Mouse (Mus musculus) MEL (cell line): ENCODE measurements around the gene Cnih3. TPM values are rescaled to one million over a fixed set of nuclear protein-coding genes. Genes with fewer than 3 reads are reported as not detected.

Experiments used
- DNase-seq: peaks from one replicate; pipeline ENCODE4 v3.0.0; 2011; ENCODE audit warnings: low read depth, low spot score
- H3K27ac ChIP-seq: 2 replicates; pipeline ENCODE4 v1.5.1; 2012; ENCODE audit warnings: low read depth, mild to moderate bottlenecking, control low read depth, low read length, moderate library complexity; ENCODE audit not compliant: control insufficient read depth
- H3K27me3 ChIP-seq, 2 experiments: fragments of 150-350 bp in 1 of 2; sonication (generic) in 1 of 2; 2 replicates each; pipeline ENCODE4 v1.6.1; 2012; ENCODE audit warnings: low read length in 2 of 2, mild to moderate bottlenecking in 2 of 2, improper control_type of control experiment in 1 of 2, moderate library complexity in 1 of 2; ENCODE audit not compliant: insufficient read depth in 2 of 2, control insufficient read depth in 1 of 2
- H3K36me3 ChIP-seq, 2 experiments: 2 replicates each; pipeline ENCODE4 v1.6.1; 2012 to 2014; ENCODE audit warnings: low read length in 2 of 2, improper control_type of control experiment in 1 of 2, inconsistent platforms in 1 of 2, mild to moderate bottlenecking in 1 of 2; ENCODE audit not compliant: insufficient read depth in 2 of 2, control insufficient read depth in 1 of 2
- H3K4me1 ChIP-seq, 2 experiments: fragments of 150-350 bp in 1 of 2; sonication (generic) in 1 of 2; 2 replicates each; pipeline ENCODE4 v1.6.1; 2012; ENCODE audit warnings: low read length in 2 of 2, improper control_type of control experiment in 1 of 2, mild to moderate bottlenecking in 1 of 2; ENCODE audit not compliant: insufficient read depth in 2 of 2, control insufficient read depth in 1 of 2
- H3K4me3 ChIP-seq, 2 experiments: fragments of 150-350 bp in 1 of 2; sonication (generic) in 1 of 2; 2 replicates each; pipeline ENCODE4 v1.5.1; 2012; ENCODE audit warnings: low read depth in 2 of 2, low read length in 2 of 2, mild to moderate bottlenecking in 2 of 2, moderate library complexity in 2 of 2, control low read depth in 1 of 2, improper control_type of control experiment in 1 of 2; ENCODE audit not compliant: control insufficient read depth in 1 of 2, insufficient read depth in 1 of 2
- H3K79me2 ChIP-seq: 2 replicates; pipeline ENCODE4 v1.6.1; 2012; ENCODE audit warnings: mild to moderate bottlenecking, low read length, moderate library complexity; ENCODE audit not compliant: control insufficient read depth, poor library complexity, insufficient read depth
- H3K9ac ChIP-seq: 2 replicates; pipeline ENCODE4 v1.6.1; 2012; ENCODE audit warnings: low read depth, mild to moderate bottlenecking, control low read depth, low read length, moderate library complexity; ENCODE audit not compliant: control insufficient read depth, poor library complexity, severe bottlenecking
- H3K9me3 ChIP-seq: fragments of 150-350 bp; sonication (generic); replicated peaks from 2 replicates; pipeline ENCODE4 v1.6.1; 2012; ENCODE audit warnings: mild to moderate bottlenecking, low read length, improper control_type of control experiment, moderate library complexity; ENCODE audit not compliant: insufficient read depth
- BHLHE40 ChIP-seq: IDR thresholded peaks from 2 replicates; pipeline ENCODE4 v1.6.1; 2012; ENCODE audit warnings: low read depth, mild to moderate bottlenecking, inconsistent platforms, low read length, improper control_type of control experiment, borderline replicate concordance
- E2F4 ChIP-seq: IDR thresholded peaks from 2 replicates; pipeline ENCODE4 v1.6.1; 2011; ENCODE audit warnings: low read depth, low read length, improper control_type of control experiment, borderline replicate concordance
- ELF1 ChIP-seq: IDR thresholded peaks from 2 replicates; pipeline ENCODE4 v1.6.1; 2014; ENCODE audit warnings: low read depth, mild to moderate bottlenecking, inconsistent platforms, low read length, improper control_type of control experiment, moderate library complexity
- EP300 ChIP-seq, 2 experiments: IDR thresholded peaks; 2 replicates each; pipeline ENCODE4 v1.6.1; 2011; ENCODE audit warnings: improper control_type of control experiment in 2 of 2, low read length in 2 of 2, low read depth in 1 of 2, mild to moderate bottlenecking in 1 of 2
- ETS1 ChIP-seq: IDR thresholded peaks from 2 replicates; pipeline ENCODE4 v1.6.1; 2012; ENCODE audit warnings: low read depth, mild to moderate bottlenecking, inconsistent platforms, low read length, improper control_type of control experiment, moderate library complexity
- HCFC1 ChIP-seq: IDR thresholded peaks from 2 replicates; pipeline ENCODE4 v1.6.1; 2012; ENCODE audit warnings: low read depth, mild to moderate bottlenecking, inconsistent platforms, low read length, improper control_type of control experiment, moderate library complexity
- KAT2A ChIP-seq: conservative IDR thresholded peaks from 2 replicates; pipeline ENCODE4 v1.6.1; 2012; ENCODE audit warnings: low read depth, low read length, improper control_type of control experiment, inconsistent platforms
- MAFK ChIP-seq: IDR thresholded peaks from 2 replicates; pipeline ENCODE4 v1.6.1; 2011; ENCODE audit warnings: low read depth, mild to moderate bottlenecking, low read length, improper control_type of control experiment, borderline replicate concordance
- MAX ChIP-seq: IDR thresholded peaks from 2 replicates; pipeline ENCODE4 v1.6.1; 2011; ENCODE audit warnings: low read length, improper control_type of control experiment
- MAZ ChIP-seq: IDR thresholded peaks from 2 replicates; pipeline ENCODE4 v1.6.1; 2012; ENCODE audit warnings: low read depth, mild to moderate bottlenecking, inconsistent platforms, low read length, improper control_type of control experiment
- MEF2A ChIP-seq: IDR thresholded peaks from 2 replicates; pipeline ENCODE4 v1.6.1; 2014; ENCODE audit warnings: low read depth, mild to moderate bottlenecking, inconsistent platforms, low read length, improper control_type of control experiment; ENCODE audit not compliant: poor library complexity, insufficient replicate concordance, severe bottlenecking; ENCODE audit errors: extremely low read depth
- MXI1 ChIP-seq: IDR thresholded peaks from 2 replicates; pipeline ENCODE4 v1.6.1; 2011; ENCODE audit warnings: mild to moderate bottlenecking, low read depth, low read length, improper control_type of control experiment
- MYC ChIP-seq: IDR thresholded peaks from 2 replicates; pipeline ENCODE4 v1.6.1; 2011; ENCODE audit warnings: low read depth, mild to moderate bottlenecking, low read length, improper control_type of control experiment, moderate library complexity
- NELFE ChIP-seq: IDR thresholded peaks from 2 replicates; pipeline ENCODE4 v1.6.1; 2011; ENCODE audit warnings: low read depth, low read length, improper control_type of control experiment
- NRF1 ChIP-seq: IDR thresholded peaks from 2 replicates; pipeline ENCODE4 v1.6.1; 2014; ENCODE audit warnings: low read depth, mild to moderate bottlenecking, inconsistent platforms, low read length, improper control_type of control experiment, moderate library complexity; ENCODE audit not compliant: poor library complexity, insufficient read depth, severe bottlenecking
- POLR2A ChIP-seq, 2 experiments: IDR thresholded peaks; 2 replicates each; pipeline ENCODE4 v1.6.1; 2011 to 2012; ENCODE audit warnings: low read length in 2 of 2, mild to moderate bottlenecking in 2 of 2, control low read depth in 1 of 2, improper control_type of control experiment in 1 of 2, low read depth in 1 of 2, moderate library complexity in 1 of 2; ENCODE audit not compliant: control insufficient read depth in 1 of 2, insufficient read depth in 1 of 2, poor library complexity in 1 of 2
- POLR2AphosphoS2 ChIP-seq: IDR thresholded peaks from 2 replicates; pipeline ENCODE4 v1.6.1; 2011; ENCODE audit warnings: low read length, improper control_type of control experiment
- POLR2AphosphoS5 ChIP-seq: IDR thresholded peaks from 2 replicates; pipeline ENCODE4 v1.6.1; 2012; ENCODE audit warnings: low read depth, borderline replicate concordance, mild to moderate bottlenecking, inconsistent platforms, low read length, moderate library complexity, mixed read lengths
- SIN3A ChIP-seq: IDR thresholded peaks from 2 replicates; pipeline ENCODE4 v1.6.1; 2012; ENCODE audit warnings: low read length, improper control_type of control experiment, inconsistent platforms
- SMC3 ChIP-seq: IDR thresholded peaks from 2 replicates; pipeline ENCODE4 v1.6.1; 2011; ENCODE audit warnings: low read depth, low read length, improper control_type of control experiment
- TBP ChIP-seq: IDR thresholded peaks from 2 replicates; pipeline ENCODE4 v1.8.0; 2011; ENCODE audit warnings: low read depth, low read length, improper control_type of control experiment
- UBTF ChIP-seq: IDR thresholded peaks from 2 replicates; pipeline ENCODE4 v1.6.1; 2012; ENCODE audit warnings: low read depth, mild to moderate bottlenecking, inconsistent platforms, low read length, improper control_type of control experiment, moderate library complexity, borderline replicate concordance; ENCODE audit not compliant: insufficient read depth
- USF1 ChIP-seq: IDR thresholded peaks from 2 replicates; pipeline ENCODE4 v1.6.1; 2014; ENCODE audit warnings: low read depth, mild to moderate bottlenecking, inconsistent platforms, low read length, improper control_type of control experiment, moderate library complexity
- ZC3H11A ChIP-seq: IDR thresholded peaks from 2 replicates; pipeline ENCODE4 v1.6.1; 2012; ENCODE audit warnings: low read depth, mild to moderate bottlenecking, inconsistent platforms, low read length, improper control_type of control experiment
- polyA plus RNA-seq, 2 experiments: library from polyadenylated mRNA; stranded (reverse) in 1 of 2; unstranded in 1 of 2; fragments of >175 nt in 1 of 2; fragments of >200 nt in 1 of 2; gene quantifications; 2 replicates each; pipeline versions ENCODE4 v1.2.1 to v1.2.4; 2012; ENCODE audit warnings: low replicate concordance in 2 of 2, low read depth in 1 of 2; ENCODE audit not compliant: insufficient read length in 2 of 2, insufficient read depth in 1 of 2, missing spikeins in 1 of 2
- total RNA-seq: library from RNA; depleted of rRNA; stranded (reverse); fragments of 300-350 nt; gene quantifications from 2 replicates; pipeline ENCODE4 v1.2.3, GENCODE M21; 2012

Cnih3 gene
- total and polyA plus RNA-seq, 3 experiments = not detected

GRCm38 (mm10) chr1:181420080-181420536 is 67.7 kb downstream of the Cnih3 start:
- H3K27me3 ChIP-seq = peaks cover 0 to 10% of the 10 kb centered on the region in 2 experiments; a peak in 3 of 4 replicates
- H3K4me1 ChIP-seq = no peaks in the 10 kb centered on the region
- H3K9ac ChIP-seq = no peak overlapping the region
- no peak overlapping the region for H3K4me3 ChIP-seq
- H3K36me3 ChIP-seq = no peaks in the 10 kb centered on the region
- TF ChIP-seq SMC3 = no peak
- TF ChIP-seq SIN3A = no peak
- TF ChIP-seq NELFE = no peak
- TF ChIP-seq POLR2AphosphoS5 = no peak
- TF ChIP-seq ETS1 = no peak
- TF ChIP-seq MAX = no peak
- no peak for TF ChIP-seq UBTF
- no peak for TF ChIP-seq POLR2AphosphoS2
- TF ChIP-seq MXI1 = no peak
- TF ChIP-seq E2F4 = no peak
- TF ChIP-seq ZC3H11A = no peak
- H3K9me3 ChIP-seq = no peaks in the 10 kb centered on the region
- no peak for DNase-seq
- no peak overlapping the region for H3K27ac ChIP-seq
- H3K79me2 ChIP-seq = no peaks in the 10 kb centered on the region

DNA sequence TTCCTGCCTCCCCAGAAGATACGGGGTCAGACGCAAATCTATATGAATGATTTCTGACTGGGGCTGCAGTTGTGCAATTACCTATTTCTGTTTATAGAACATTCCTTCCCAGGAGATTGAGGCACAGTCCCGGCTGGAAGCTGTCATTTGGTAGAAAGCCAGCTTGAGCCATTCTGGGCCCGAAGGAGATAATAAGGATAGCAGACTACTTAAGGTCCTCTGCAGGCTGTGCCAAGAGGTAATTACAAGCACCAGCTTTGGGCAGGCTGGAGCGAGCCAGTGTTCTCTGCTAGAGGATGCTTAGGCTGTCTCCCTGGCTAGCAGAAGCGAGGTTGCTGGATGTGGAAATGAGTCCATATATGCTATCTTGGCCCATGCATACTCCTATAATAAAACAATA is 70.4 kb downstream of the Cnih3 start:
- Histone ChIP-seq H3K79me2 (no peaks in the 10 kb centered on the region), H3K4me3 (no peak overlapping the region), H3K9me3 (no peaks in the 10 kb centered on the region), H3K36me3 (no peaks in the 10 kb centered on the region), H3K27me3 (peaks cover 2 to 11% of the 10 kb centered on the region in 2 experiments; a peak in 3 of 4 replicates), H3K9ac (no peak overlapping the region), H3K4me1 (no peaks in the 10 kb centered on the region), H3K27ac (no peak overlapping the region)
- no peak for DNase-seq
- no peak for TF ChIP-seq EP300 (IDR thresholded peaks at IDR 0.05; ENCODE audit: low read depth in 1 of 2, low read length in 2 of 2)
- TF ChIP-seq BHLHE40 = no peak
- no peak for TF ChIP-seq HCFC1
- no peak for TF ChIP-seq MYC
- no peak for TF ChIP-seq ELF1
- TF ChIP-seq SIN3A = no peak
- no peak for TF ChIP-seq MEF2A
- no peak for TF ChIP-seq USF1
- TF ChIP-seq POLR2A (IDR thresholded peaks at IDR 0.05; ENCODE audit: control insufficient read depth in 1 of 2, insufficient read depth in 1 of 2, low read depth in 1 of 2, low read length in 2 of 2, poor library complexity in 1 of 2) = no peak
- TF ChIP-seq NRF1 = no peak
- no peak for TF ChIP-seq MXI1
- TF ChIP-seq KAT2A = no peak
- TF ChIP-seq MAX = no peak
- TF ChIP-seq POLR2AphosphoS5 = no peak
- TF ChIP-seq TBP = no peak
- no peak for TF ChIP-seq MAZ
- no peak for TF ChIP-seq E2F4
- no peak for TF ChIP-seq MAFK
